Mouse (Mus musculus) c-Kit-positive CD71-positive TER-119-positive erythroid progenitor cells, embryonic 14.5 days (primary cell): ENCODE results near the gene Ksr2.

Experiments used
- DNase-seq: peaks from one replicate; pipeline ENCODE4 v3.0.0-alpha.2; 2013; ENCODE audit warnings: low spot score

Gene Ksr2

GRCm38 (mm10) chr5:117691271-117691670, 277.5 kb downstream of the Ksr2 start:
- no peak for DNase-seq

- DNase-seq = no peak
Measured at GRCm38 (mm10) chr5:117693557-117693956, 279.8 kb downstream of the Ksr2 start.

GRCm38 (mm10) chr5:117694632-117695031, 280.8 kb downstream of the Ksr2 start:
- DNase-seq = no peak

GRCm38 (mm10) chr5:117696366-117696765, 282.6 kb downstream of the Ksr2 start:
- DNase-seq = no peak

- DNase-seq = no peak
Measured at GRCm38 (mm10) chr5:117697589-117697988, 283.8 kb downstream of the Ksr2 start.

- DNase-seq = no peak
Measured at GRCm38 (mm10) chr5:117704371-117704770, 290.6 kb downstream of the Ksr2 start.

GRCm38 (mm10) chr5:117706633-117707032, 292.8 kb downstream of the Ksr2 start:
- no peak for DNase-seq

- DNase-seq = no peak
Measured at GRCm38 (mm10) chr5:117709306-117709705, 295.5 kb downstream of the Ksr2 start.

- no peak for DNase-seq
Measured at GRCm38 (mm10) chr5:117711636-117712035, 297.8 kb downstream of the Ksr2 start.

GRCm38 (mm10) chr5:117712207-117712606, 298.4 kb downstream of the Ksr2 start:
- no peak for DNase-seq

GRCm38 (mm10) chr5:117717120-117717519, 303.3 kb downstream of the Ksr2 start:
- no peak for DNase-seq

- no peak for DNase-seq
Measured at GRCm38 (mm10) chr5:117723316-117723715, 309.5 kb downstream of the Ksr2 start.

GRCm38 (mm10) chr5:117726548-117726947, 312.7 kb downstream of the Ksr2 start:
- DNase-seq = no peak

GRCm38 (mm10) chr5:117727138-117727537, 313.3 kb downstream of the Ksr2 start:
- DNase-seq = no peak

- no peak for DNase-seq
Measured at GRCm38 (mm10) chr5:117731311-117731710, 317.5 kb downstream of the Ksr2 start.

- no peak for DNase-seq
Measured at GRCm38 (mm10) chr5:117744654-117745178, 330.9 kb downstream of the Ksr2 start.

- no peak for DNase-seq
Measured at GRCm38 (mm10) chr5:117749353-117749752, 335.6 kb downstream of the Ksr2 start.

- DNase-seq = no peak
Measured at GRCm38 (mm10) chr5:117757696-117758482, 344.1 kb downstream of the Ksr2 start.

GRCm38 (mm10) chr5:117761181-117761832, 347.5 kb downstream of the Ksr2 start:
- DNase-seq = peak; percentile 1

GRCm38 (mm10) chr5:117764496-117764895, 350.7 kb downstream of the Ksr2 start:
- DNase-seq = no peak

- DNase-seq = no peak
Measured at GRCm38 (mm10) chr5:117779175-117779574, 365.4 kb downstream of the Ksr2 start.

- DNase-seq = no peak
Measured at GRCm38 (mm10) chr5:117780681-117781080, 366.9 kb downstream of the Ksr2 start, which contains the start of gene Nos1. Gene Nos1, plus strand, starts transcription at chr5:117781032.

GRCm38 (mm10) chr5:117781178-117781577, 367.4 kb downstream of the Ksr2 start:
- no peak for DNase-seq
